Mouse (Mus musculus): ENCODE results near the gene Olfr465-ps1. TPM values are rescaled to one million over a fixed set of nuclear protein-coding genes. Genes with fewer than 3 reads are reported as not detected.
A peak's percentile ranks its signal among the peaks of the same experiment; 100 is the strongest.

Olfr465-ps1 gene
- polyA plus RNA-seq (2012; ENCODE audit: insufficient read depth, insufficient read length, missing spikeins), result not detected in 2 replicates

DNA sequence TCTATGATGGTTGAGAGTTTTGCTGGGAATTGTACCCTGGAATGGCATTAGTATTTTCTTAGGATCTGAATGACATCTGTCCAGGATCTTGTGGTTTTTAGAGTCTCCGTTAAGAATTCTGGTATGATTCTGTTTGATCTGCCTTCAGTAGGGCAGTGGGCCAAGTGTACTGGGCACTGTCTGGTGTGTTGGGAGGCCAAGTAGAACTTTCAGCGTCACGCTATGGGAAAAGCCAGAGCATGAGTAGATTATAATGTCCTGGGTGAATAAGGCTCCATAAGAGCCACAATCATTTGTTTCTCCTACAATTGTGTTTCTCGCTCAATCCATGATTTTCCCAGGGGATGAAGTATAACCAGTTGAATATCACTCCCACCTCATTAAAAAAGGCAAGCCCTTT, at the start of gene Olfr465-ps1:
Gene Olfr465-ps1, plus strand, starts transcription at position 301 of the 400 bp plus-strand sequence.
- no peak within 1 kb of the TSS for H3K4me3 ChIP-seq (ENCODE audit: insufficient read depth, low read length)
- no peak for TF ChIP-seq CTCF (IDR thresholded peaks at IDR 0.05; ENCODE audit: low read depth, low read length)
- TF ChIP-seq POLR2A (IDR thresholded peaks at IDR 0.05; ENCODE audit: borderline replicate concordance, low read depth, low read length), result no peak
- H3K4me1 ChIP-seq (ENCODE audit: control insufficient read depth, insufficient read depth, low read length), result no peaks in the 10 kb centered on the region
- H3K27ac ChIP-seq (ENCODE audit: insufficient read depth, low read depth, low read length), result no peak within 1 kb of the TSS

DNA sequence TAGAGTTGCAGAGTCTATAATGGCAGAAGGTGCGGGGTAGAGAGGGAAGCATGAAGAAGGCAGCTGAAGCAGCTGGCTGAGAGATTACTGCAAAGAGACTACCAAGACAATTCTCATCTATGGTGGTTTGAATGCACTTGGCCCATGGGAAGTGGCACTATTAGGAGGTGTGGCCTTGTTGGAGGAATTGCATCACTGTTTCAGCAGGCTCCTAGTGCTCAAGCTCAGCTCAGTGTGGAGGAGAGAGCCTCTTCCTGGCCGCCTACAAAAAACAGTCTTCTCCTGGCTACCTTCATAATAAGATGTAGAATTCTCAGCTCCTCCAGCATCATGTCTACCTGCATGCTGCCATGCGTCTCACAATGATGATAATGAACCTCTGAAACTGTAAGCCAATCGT, 42.0 kb upstream of the Olfr465-ps1 start:
- Histone ChIP-seq H3K4me1 (ENCODE audit: control insufficient read depth, insufficient read depth, low read length) (peaks cover 19% of the 10 kb centered on the region), H3K4me3 (ENCODE audit: insufficient read depth, low read length) (no peak overlapping the region), H3K27ac (ENCODE audit: insufficient read depth, low read depth, low read length) (no peak overlapping the region)
- no peak for TF ChIP-seq CTCF (IDR thresholded peaks at IDR 0.05; ENCODE audit: low read depth, low read length)
- TF ChIP-seq POLR2A (IDR thresholded peaks at IDR 0.05; ENCODE audit: borderline replicate concordance, low read depth, low read length), result no peak

- no peak overlapping the region for H3K4me3 ChIP-seq (ENCODE audit: insufficient read depth, low read length)
- peaks cover 24% of the 10 kb centered on the region for H3K4me1 ChIP-seq (ENCODE audit: control insufficient read depth, insufficient read depth, low read length)
- no peak overlapping the region for H3K27ac ChIP-seq (ENCODE audit: insufficient read depth, low read depth, low read length)
- no peak for TF ChIP-seq POLR2A (IDR thresholded peaks at IDR 0.05; ENCODE audit: borderline replicate concordance, low read depth, low read length)
- TF ChIP-seq CTCF (IDR thresholded peaks at IDR 0.05; ENCODE audit: low read depth, low read length), result no peak
These were observed 40.9 kb upstream of the Olfr465-ps1 start for GRCm38 (mm10) chr13:65097018-65097417.

GRCm38 (mm10) chr13:65100678-65101077, 37.2 kb upstream of the Olfr465-ps1 start:
- H3K4me1 ChIP-seq (ENCODE audit: control insufficient read depth, insufficient read depth, low read length), result peaks cover 24% of the 10 kb centered on the region
- TF ChIP-seq POLR2A (IDR thresholded peaks at IDR 0.05; ENCODE audit: borderline replicate concordance, low read depth, low read length) (no peak), CTCF (IDR thresholded peaks at IDR 0.05; ENCODE audit: low read depth, low read length) (no peak)
- no peak overlapping the region for H3K4me3 ChIP-seq (ENCODE audit: insufficient read depth, low read length)
- H3K27ac ChIP-seq (ENCODE audit: insufficient read depth, low read depth, low read length), result no peak overlapping the region

DNA sequence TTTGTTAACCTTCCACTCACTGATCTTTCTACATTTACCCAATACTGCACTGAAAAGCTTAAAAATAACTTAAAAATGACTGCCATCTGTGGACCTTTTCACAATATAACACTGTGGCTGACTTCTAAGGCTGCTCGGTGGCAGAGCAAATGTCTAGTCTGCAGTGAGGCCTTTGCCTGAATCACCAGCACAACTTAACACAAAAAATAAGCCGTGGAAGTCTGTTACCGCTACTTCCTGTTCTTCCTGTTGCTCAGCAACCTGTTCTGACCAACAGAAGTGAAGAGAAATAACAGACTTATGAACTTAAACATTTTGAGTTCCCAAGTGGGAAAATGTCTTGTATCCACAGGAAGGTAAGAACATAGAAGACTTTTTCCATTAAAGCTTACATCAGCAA, 36.7 kb upstream of the Olfr465-ps1 start:
- H3K27ac ChIP-seq (ENCODE audit: insufficient read depth, low read depth, low read length), result no peak overlapping the region
- TF ChIP-seq POLR2A (IDR thresholded peaks at IDR 0.05; ENCODE audit: borderline replicate concordance, low read depth, low read length), result no peak
- no peak for TF ChIP-seq CTCF (IDR thresholded peaks at IDR 0.05; ENCODE audit: low read depth, low read length)
- no peak overlapping the region for H3K4me3 ChIP-seq (ENCODE audit: insufficient read depth, low read length)
- H3K4me1 ChIP-seq (ENCODE audit: control insufficient read depth, insufficient read depth, low read length), result peaks cover 21% of the 10 kb centered on the region

GRCm38 (mm10) chr13:65111961-65112360, 25.9 kb upstream of the Olfr465-ps1 start:
- Histone ChIP-seq H3K4me3 (ENCODE audit: insufficient read depth, low read length) (peak overlapping the region; percentile 94), H3K4me1 (ENCODE audit: control insufficient read depth, insufficient read depth, low read length) (peaks cover 4% of the 10 kb centered on the region), H3K27ac (ENCODE audit: insufficient read depth, low read depth, low read length) (peak overlapping the region; percentile 59)
- TF ChIP-seq CTCF (IDR thresholded peaks at IDR 0.05; ENCODE audit: low read depth, low read length), result no peak
- no peak for TF ChIP-seq POLR2A (IDR thresholded peaks at IDR 0.05; ENCODE audit: borderline replicate concordance, low read depth, low read length)

GRCm38 (mm10) chr13:65112459-65113110, 25.3 kb upstream of the Olfr465-ps1 start, which contains the start of gene Mfsd14b:
Mfsd14b (minus strand) TSS chr13:65112975.
- peaks cover 4% of the 10 kb centered on the region for H3K4me1 ChIP-seq (ENCODE audit: control insufficient read depth, insufficient read depth, low read length)
- TF ChIP-seq CTCF (IDR thresholded peaks at IDR 0.05; ENCODE audit: low read depth, low read length), result no peak
- TF ChIP-seq POLR2A (IDR thresholded peaks at IDR 0.05; ENCODE audit: borderline replicate concordance, low read depth, low read length), result no peak

DNA sequence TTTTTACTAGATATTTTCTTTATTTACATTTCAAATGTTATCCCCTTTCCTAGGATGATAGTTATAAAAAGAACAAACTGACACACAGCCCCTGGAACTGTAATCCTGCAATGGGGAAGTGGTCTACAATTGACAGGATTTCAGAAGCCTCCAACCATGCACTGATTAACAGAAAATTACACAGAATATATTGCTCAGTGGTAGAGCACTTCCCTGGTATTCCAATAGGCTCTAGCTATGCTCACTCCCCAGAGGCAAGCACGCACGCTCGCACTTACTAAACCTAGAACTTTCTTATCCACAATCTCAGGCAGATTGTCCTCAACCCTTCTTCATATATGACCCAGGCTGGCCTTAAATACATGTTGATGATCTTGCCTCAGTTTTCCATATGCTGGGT, 24.6 kb upstream of the Olfr465-ps1 start:
- TF ChIP-seq POLR2A (IDR thresholded peaks at IDR 0.05; ENCODE audit: borderline replicate concordance, low read depth, low read length) (no peak), CTCF (IDR thresholded peaks at IDR 0.05; ENCODE audit: low read depth, low read length) (no peak)
- peak overlapping the region; percentile 94 for H3K4me3 ChIP-seq (ENCODE audit: insufficient read depth, low read length)
- peak overlapping the region; percentile 43; the same call in 1 of the 2 replicates for H3K27ac ChIP-seq (ENCODE audit: insufficient read depth, low read depth, low read length)
- peaks cover 4% of the 10 kb centered on the region for H3K4me1 ChIP-seq (ENCODE audit: control insufficient read depth, insufficient read depth, low read length)

More at GRCm38 (mm10) chr13:65112459-65113110, 25.3 kb upstream of the Olfr465-ps1 start, which contains the start of gene Mfsd14b:
- Histone ChIP-seq H3K4me3 (ENCODE audit: insufficient read depth, low read length) (peak within 1 kb of the TSS; percentile 94), H3K27ac (ENCODE audit: insufficient read depth, low read depth, low read length) (peak within 1 kb of the TSS; percentile 59)

GRCm38 (mm10) chr13:65120984-65121383, 16.9 kb upstream of the Olfr465-ps1 start:
- Histone ChIP-seq H3K4me1 (ENCODE audit: control insufficient read depth, insufficient read depth, low read length) (no peaks in the 10 kb centered on the region), H3K4me3 (ENCODE audit: insufficient read depth, low read length) (no peak overlapping the region), H3K27ac (ENCODE audit: insufficient read depth, low read depth, low read length) (no peak overlapping the region)
- no peak for TF ChIP-seq POLR2A (IDR thresholded peaks at IDR 0.05; ENCODE audit: borderline replicate concordance, low read depth, low read length)

DNA sequence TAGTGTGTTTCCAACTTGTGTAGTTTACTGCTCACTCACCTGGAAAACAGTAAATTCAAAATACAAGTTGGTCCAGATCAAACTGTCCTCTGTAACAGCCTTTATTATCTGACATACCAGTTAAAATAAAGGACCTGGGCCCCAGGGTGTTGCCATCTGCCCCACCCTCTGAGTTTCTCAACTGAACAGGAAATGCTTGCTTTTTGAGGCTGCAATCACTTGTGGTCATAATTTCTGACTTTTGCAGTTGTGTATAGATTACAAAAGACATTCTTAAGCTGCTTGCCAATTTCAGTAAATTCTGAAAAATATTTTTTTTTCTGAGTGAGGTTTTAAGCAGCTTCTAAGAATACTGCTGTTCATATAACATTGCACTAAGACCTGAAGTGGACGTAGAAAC, 15.8 kb upstream of the Olfr465-ps1 start:
- H3K27ac ChIP-seq (ENCODE audit: insufficient read depth, low read depth, low read length), result no peak overlapping the region
- no peak for TF ChIP-seq POLR2A (IDR thresholded peaks at IDR 0.05; ENCODE audit: borderline replicate concordance, low read depth, low read length)
- H3K4me3 ChIP-seq (ENCODE audit: insufficient read depth, low read length), result no peak overlapping the region
- H3K4me1 ChIP-seq (ENCODE audit: control insufficient read depth, insufficient read depth, low read length), result no peaks in the 10 kb centered on the region

Measured in bone marrow macrophage, adult 2 months (primary cell).